ENCODE assay signal across 8 mouse cellular contexts in the genomic region with DNA sequence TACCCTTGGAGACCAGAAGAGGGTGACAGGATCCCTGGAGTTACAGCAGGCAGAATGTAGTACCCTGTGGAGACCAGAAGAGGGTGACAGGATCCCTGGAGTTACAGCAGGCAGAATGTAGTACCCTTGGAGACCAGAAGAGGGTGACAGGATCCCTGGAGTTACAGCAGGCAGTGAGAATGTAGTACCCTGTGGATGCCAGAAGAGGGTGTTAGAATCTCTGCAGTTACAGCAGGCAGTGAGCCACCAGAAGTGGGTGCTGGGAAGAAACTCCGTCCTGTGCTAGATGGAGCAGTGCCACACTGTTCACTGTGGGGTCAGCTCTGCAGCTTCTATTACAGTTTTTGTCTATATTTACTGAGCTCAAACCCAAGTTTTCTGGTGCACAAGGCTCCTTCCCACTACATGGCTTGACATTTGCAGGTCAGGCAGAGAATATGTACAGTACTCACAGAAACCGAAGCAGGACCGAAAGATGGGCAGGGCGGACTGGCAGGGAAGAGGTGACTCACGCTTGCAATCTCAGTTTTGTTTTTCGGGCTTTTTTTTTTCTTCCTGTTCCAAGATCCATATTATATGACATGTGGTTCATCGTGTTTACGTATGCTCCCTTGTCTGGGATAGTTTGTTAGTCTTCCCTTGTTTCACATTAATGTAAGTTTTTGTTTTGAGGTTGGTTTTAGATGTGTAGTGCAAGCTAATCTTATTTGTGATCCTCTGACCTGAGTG. TPM values are rescaled to one million over a fixed set of nuclear protein-coding genes. Genes with fewer than 3 reads are reported as not detected.
DNase-seq lines count a peak whose midpoint lies in the region; ATAC-seq and TF ChIP-seq lines count a peak whose summit lies in the region.

No protein-coding gene starts in this region.

- DNase-seq in CD4-positive, CD25-positive, alpha-beta regulatory T cell, adult 2 months (ENCODE audit: low read depth, low spot score), result peak; percentile 84
- DNase-seq in adrenal gland, adult (ENCODE audit: inconsistent age in 2 of 2, low spot score in 1 of 2), result peak; percentile 90 to 97
- DNase-seq in embryo, embryonic 11 days, result peak; percentile 73
- peak; percentile 89 to 98 for DNase-seq in kidney, postnatal 25 days
- peak; percentile 91 for DNase-seq in lung, embryonic 14.5 days
- DNase-seq in ovary, postnatal 10 days (ENCODE audit: low spot score), result peak; percentile 36
- DNase-seq in thymus, postnatal 10 days (ENCODE audit: low spot score in 2 of 2), result peak; percentile 47 to 76

- no peaks in the 10 kb centered on the region for H3K27me3 ChIP-seq in lung, embryonic 14.5 days (ENCODE audit: insufficient read depth, low read length)

- WGBS in lung, embryonic 14.5 days, result 86% methylated on average over 8 of the region's 8 CpGs

- no peak overlapping the region for H3K9ac ChIP-seq in lung, embryonic 14.5 days

- peak; percentile 100 for TF ChIP-seq CTCF in lung, embryonic 14.5 days (IDR thresholded peaks at IDR 0.05; ENCODE audit: low read depth)

- peak; percentile 81 for ATAC-seq in granulocyte monocyte progenitor cell, adult 5-6 weeks (replicated peaks; ENCODE audit: poor library complexity, severe bottlenecking)
- ATAC-seq in lung, embryonic 14.5 days (ENCODE audit: insufficient read depth), result no peak

- H3K9me3 ChIP-seq in lung, embryonic 14.5 days (ENCODE audit: low read depth, low read length), result no peaks in the 10 kb centered on the region

- no peak overlapping the region for H3K4me3 ChIP-seq in lung, embryonic 14.5 days (ENCODE audit: low read depth, low read length)

- no peak overlapping the region for H3K4me2 ChIP-seq in lung, embryonic 14.5 days

- H3K4me1 ChIP-seq in lung, embryonic 14.5 days (ENCODE audit: insufficient read depth), result no peaks in the 10 kb centered on the region

- no peaks in the 10 kb centered on the region for H3K36me3 ChIP-seq in lung, embryonic 14.5 days (ENCODE audit: insufficient read depth)

- H3K27ac ChIP-seq in lung, embryonic 14.5 days (ENCODE audit: low read depth), result peak overlapping the region; percentile 20; the same call in 1 of the 2 replicates

RNA-seq across cellular contexts. Expression of a gene that starts 6.6 kb away (rescaled TPM):
- 7.3 and 11.4 TPM in 2 replicates for total RNA-seq in granulocyte monocyte progenitor cell, adult 5-6 weeks (2014; fragmentation: Nextera tagmentation)
- 2.6 and 4.7 TPM in 2 replicates for total RNA-seq in granulocyte monocyte progenitor cell, adult 5-6 weeks (2017)
- polyA plus RNA-seq in lung, embryonic 14.5 days (2014; fragmentation: Nextera tagmentation; extraction: Ambion mirVana), result 11.6 and 13.5 TPM in 2 replicates

RNA-seq across cellular contexts. Expression of a gene that starts 8.3 kb away (rescaled TPM):
- total RNA-seq in granulocyte monocyte progenitor cell, adult 5-6 weeks (2014; fragmentation: Nextera tagmentation), result 14.7 and 18.9 TPM in 2 replicates
- 21.7 TPM in 2 replicates for total RNA-seq in granulocyte monocyte progenitor cell, adult 5-6 weeks (2017)
- polyA plus RNA-seq in lung, embryonic 14.5 days (2014; fragmentation: Nextera tagmentation; extraction: Ambion mirVana), result 11.2 and 13.2 TPM in 2 replicates

RNA-seq across cellular contexts. Expression of a gene that starts 30.0 kb away (rescaled TPM):
- not detected in 2 replicates for total RNA-seq in granulocyte monocyte progenitor cell, adult 5-6 weeks (2014; fragmentation: Nextera tagmentation)
- not detected in 2 replicates for total RNA-seq in granulocyte monocyte progenitor cell, adult 5-6 weeks (2017)
- polyA plus RNA-seq in lung, embryonic 14.5 days (2014; fragmentation: Nextera tagmentation; extraction: Ambion mirVana), result 0.23 and 0.28 TPM in 2 replicates

RNA-seq across cellular contexts. Expression of a gene that starts 32.2 kb away (rescaled TPM):
- 71.6 and 82.1 TPM in 2 replicates for total RNA-seq in granulocyte monocyte progenitor cell, adult 5-6 weeks (2014; fragmentation: Nextera tagmentation)
- 46.0 and 67.5 TPM in 2 replicates for total RNA-seq in granulocyte monocyte progenitor cell, adult 5-6 weeks (2017)
- polyA plus RNA-seq in lung, embryonic 14.5 days (2014; fragmentation: Nextera tagmentation; extraction: Ambion mirVana), result 27.8 and 28.1 TPM in 2 replicates

RNA-seq across cellular contexts. Expression of a gene that starts 49.3 kb away (rescaled TPM):
- not detected in 2 replicates for total RNA-seq in granulocyte monocyte progenitor cell, adult 5-6 weeks (2014; fragmentation: Nextera tagmentation)
- not detected in 2 replicates for total RNA-seq in granulocyte monocyte progenitor cell, adult 5-6 weeks (2017)
- polyA plus RNA-seq in lung, embryonic 14.5 days (2014; fragmentation: Nextera tagmentation; extraction: Ambion mirVana), result not detected in 2 replicates

Comparison
In these comparisons a context has a peak if more than half of its experiments do, and no peak if none do; other contexts are left out.
1. DNase-seq: peak in every context shown above with its lines; median percentile 94 in adrenal gland, adult; 94 in kidney, postnatal 25 days; 91 in lung, embryonic 14.5 days; 84 in CD4-positive, CD25-positive, alpha-beta regulatory T cell, adult 2 months; 73 in embryo, embryonic 11 days; 62 in thymus, postnatal 10 days; 36 in ovary, postnatal 10 days.